Comparison of ENCODE assay signal across 16 mouse cellular contexts in the genomic region with DNA sequence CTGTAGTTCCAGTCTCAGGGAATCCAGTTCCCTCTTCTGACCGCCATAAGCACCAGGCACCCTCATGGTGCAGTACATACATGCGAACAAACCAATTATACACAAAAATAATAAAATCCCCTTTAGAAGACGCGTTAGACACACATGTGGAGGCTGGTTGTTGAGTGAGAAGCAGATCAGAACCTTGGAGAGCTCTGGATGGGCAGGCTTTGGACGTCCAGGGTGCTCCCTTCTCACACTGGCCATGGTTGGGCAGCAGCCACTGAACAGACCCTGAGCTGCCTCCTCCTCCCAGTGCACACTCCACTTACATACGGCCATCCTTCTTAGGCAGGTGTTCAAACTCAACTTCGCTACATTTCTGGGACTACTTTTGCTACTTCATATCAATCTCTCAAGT.
A peak's percentile ranks its signal among the peaks of the same experiment; 100 is the strongest.
DNase-seq lines count a peak whose midpoint lies in the region; ATAC-seq lines count a peak whose summit lies in the region.
"Had no signal": no experiment of that assay in that cellular context is flagged by ENCODE, and none has a peak within 500 bp of the region (broad histone marks: within the 10 kb centered on the region; RNA-seq: fewer than 3 reads in every experiment).

No protein-coding gene starts in this region.

- no peaks in the 10 kb centered on the region for H3K9me3 ChIP-seq in kidney, embryonic 14.5 days (ENCODE audit: control insufficient read depth, low read length)
- H3K9me3 ChIP-seq in kidney, embryonic 16.5 days (ENCODE audit: low read length) = no peaks in the 10 kb centered on the region
- no peaks in the 10 kb centered on the region for H3K9me3 ChIP-seq in midbrain, embryonic 10.5 days (replicated peaks)
- H3K9me3 ChIP-seq: embryonic facial prominence, embryonic 13.5 days; heart, embryonic 15.5 days; intestine, embryonic 15.5 days; limb, embryonic 12.5 days had no signal

- WGBS in kidney, embryonic 14.5 days = 76% methylated on average over 7 of the region's 7 CpGs
- 65% methylated on average over 7 of the region's 7 CpGs for WGBS in kidney, embryonic 16.5 days
- WGBS in midbrain, embryonic 10.5 days = 77% methylated on average over 7 of the region's 7 CpGs

- no peaks in the 10 kb centered on the region for H3K36me3 ChIP-seq in kidney, embryonic 14.5 days (ENCODE audit: control insufficient read depth, insufficient read depth, low read length)
- H3K36me3 ChIP-seq in kidney, embryonic 16.5 days (ENCODE audit: insufficient read depth, low read length) = no peaks in the 10 kb centered on the region
- H3K36me3 ChIP-seq in midbrain, embryonic 10.5 days = no peaks in the 10 kb centered on the region
- H3K36me3 ChIP-seq: embryonic facial prominence, embryonic 13.5 days; heart, embryonic 15.5 days; intestine, embryonic 15.5 days; limb, embryonic 12.5 days had no signal

- H3K4me1 ChIP-seq in kidney, embryonic 14.5 days (ENCODE audit: control insufficient read depth, insufficient read depth, low read length) = peaks cover 30% of the 10 kb centered on the region
- H3K4me1 ChIP-seq in kidney, embryonic 16.5 days (ENCODE audit: insufficient read depth, low read length) = peaks cover 42% of the 10 kb centered on the region
- H3K4me1 ChIP-seq in midbrain, embryonic 10.5 days = 0 out of 2 replicates have a peak, but pooled peaks cover 6% of the 10 kb centered on the region
- H3K4me1 ChIP-seq: intestine, embryonic 15.5 days had no signal

- 0 out of 2 replicates have a peak, but pooled peaks have one; percentile 33 for ATAC-seq in kidney, embryonic 14.5 days (ENCODE audit: low FRiP score, low TSS enrichment)
- no peak for ATAC-seq in kidney, embryonic 16.5 days (ENCODE audit: low FRiP score, low TSS enrichment)
- ATAC-seq: forebrain, embryonic 16.5 days; intestine, embryonic 15.5 days had no signal

- no peak overlapping the region for H3K4me2 ChIP-seq in kidney, embryonic 14.5 days (replicated peaks; ENCODE audit: low read depth, low read length)
- no peak overlapping the region for H3K4me2 ChIP-seq in kidney, embryonic 16.5 days (replicated peaks; ENCODE audit: low read depth, low read length)
- H3K4me2 ChIP-seq: embryonic facial prominence, embryonic 13.5 days; heart, embryonic 15.5 days; intestine, embryonic 15.5 days; limb, embryonic 12.5 days had no signal

- no peak overlapping the region for H3K27ac ChIP-seq in kidney, embryonic 14.5 days (ENCODE audit: low read depth, low read length)
- no peak overlapping the region for H3K27ac ChIP-seq in kidney, embryonic 16.5 days (ENCODE audit: low read length)
- no peak overlapping the region for H3K27ac ChIP-seq in midbrain, embryonic 10.5 days (replicated peaks)
- H3K27ac ChIP-seq: embryonic facial prominence, embryonic 13.5 days; heart, embryonic 15.5 days; intestine, embryonic 15.5 days; limb, embryonic 12.5 days had no signal

- H3K27me3 ChIP-seq in kidney, embryonic 14.5 days (ENCODE audit: control insufficient read depth, insufficient read depth, low read length) = no peaks in the 10 kb centered on the region
- no peaks in the 10 kb centered on the region for H3K27me3 ChIP-seq in kidney, embryonic 16.5 days (ENCODE audit: insufficient read depth, low read length)
- no peaks in the 10 kb centered on the region for H3K27me3 ChIP-seq in midbrain, embryonic 10.5 days (ENCODE audit: low read depth, poor library complexity, severe bottlenecking)
- H3K27me3 ChIP-seq: embryonic facial prominence, embryonic 13.5 days; heart, embryonic 15.5 days; intestine, embryonic 15.5 days; limb, embryonic 12.5 days had no signal

- H3K4me3 ChIP-seq in kidney, embryonic 14.5 days (ENCODE audit: low read length) = no peak overlapping the region
- no peak overlapping the region for H3K4me3 ChIP-seq in kidney, embryonic 16.5 days (ENCODE audit: low read length)
- H3K4me3 ChIP-seq in midbrain, embryonic 10.5 days = no peak overlapping the region
- H3K4me3 ChIP-seq: embryonic facial prominence, embryonic 13.5 days; heart, embryonic 15.5 days; intestine, embryonic 15.5 days; limb, embryonic 12.5 days had no signal

- no peak overlapping the region for H3K9ac ChIP-seq in kidney, embryonic 14.5 days (ENCODE audit: low read depth, low read length)
- H3K9ac ChIP-seq in kidney, embryonic 16.5 days (replicated peaks; ENCODE audit: low read length) = no peak overlapping the region
- H3K9ac ChIP-seq: embryonic facial prominence, embryonic 13.5 days; heart, embryonic 15.5 days; intestine, embryonic 15.5 days; limb, embryonic 12.5 days had no signal

- peak; percentile 13 for DNase-seq in A20 (ENCODE audit: low read depth, low spot score)
- DNase-seq in ZHBTc4 (ENCODE audit: low read depth, low spot score) = peak; percentile 8
- peak; percentile 2 for DNase-seq in hindlimb bud, embryonic 11.5 days (ENCODE audit: extremely low spot score, low read depth, low spot score)
- no peak for DNase-seq in cerebellum, adult 9-10 months
- no peak for DNase-seq in midbrain, embryonic 10.5 days (ENCODE audit: low spot score)
- DNase-seq: gastrocnemius, postnatal 14 days; layer of hippocampus, adult 9-11 months; lung, postnatal 14 days; right cerebral cortex, postnatal 4 days had no signal

Comparison
In these comparisons a context has a peak if more than half of its experiments do, and no peak if none do; other contexts are left out.
1. DNase-seq: peak in A20 (single experiment), ZHBTc4 (single experiment) and hindlimb bud, embryonic 11.5 days (single experiment); none in cerebellum, adult 9-10 months (single experiment) and midbrain, embryonic 10.5 days (single experiment).